Mouse (Mus musculus): ENCODE measurements around the gene Trim67.

The Trim67 gene

DNA sequence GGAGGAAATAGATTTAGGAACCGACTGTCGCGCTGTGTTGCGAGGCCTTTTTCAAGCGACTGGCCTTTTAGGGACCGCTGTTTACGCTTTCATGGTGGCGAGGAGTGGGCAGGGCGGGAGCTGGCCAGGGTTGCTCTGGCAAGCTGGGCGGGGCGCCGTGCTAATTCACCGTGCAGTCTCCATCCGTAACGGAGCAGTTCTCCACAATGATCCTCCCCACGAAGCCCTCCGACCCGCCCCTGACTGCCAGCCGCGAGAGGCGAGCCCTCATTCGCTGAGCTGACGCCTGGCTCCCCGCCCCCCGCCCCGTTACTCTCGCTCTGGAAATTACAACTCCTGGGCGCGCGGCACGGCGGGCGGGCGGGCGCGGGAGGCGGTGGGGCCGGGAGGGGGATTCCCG lies at the start of gene Trim67:
Gene Trim67 (plus strand): TSS at position 385 of the 400 bp plus-strand sequence.
- in situ Hi-C loops (cut with MboI, MseI), result no loop called here

DNA sequence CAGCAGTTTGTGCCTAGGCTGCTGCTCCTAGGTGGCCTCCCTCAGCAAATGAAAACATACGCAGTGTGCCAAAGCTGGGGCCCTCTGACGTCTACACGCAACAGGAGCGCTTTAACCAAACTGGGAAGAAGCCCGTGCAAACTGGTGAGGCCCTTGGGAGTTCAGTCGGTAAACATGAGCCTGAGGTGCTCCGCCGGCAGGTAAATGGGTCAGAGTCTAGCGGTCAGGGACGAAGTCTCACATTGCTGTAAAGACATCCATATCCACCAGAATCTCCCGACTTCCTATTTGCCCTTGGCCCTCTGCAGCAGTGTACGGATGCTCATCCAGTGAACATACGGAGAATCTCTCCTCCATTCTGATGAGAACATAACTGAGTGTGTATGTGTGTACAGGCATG lies 46.2 kb upstream of the Trim67 start:
- in situ Hi-C loops (cut with MboI, MseI), result no loop called here

DNA sequence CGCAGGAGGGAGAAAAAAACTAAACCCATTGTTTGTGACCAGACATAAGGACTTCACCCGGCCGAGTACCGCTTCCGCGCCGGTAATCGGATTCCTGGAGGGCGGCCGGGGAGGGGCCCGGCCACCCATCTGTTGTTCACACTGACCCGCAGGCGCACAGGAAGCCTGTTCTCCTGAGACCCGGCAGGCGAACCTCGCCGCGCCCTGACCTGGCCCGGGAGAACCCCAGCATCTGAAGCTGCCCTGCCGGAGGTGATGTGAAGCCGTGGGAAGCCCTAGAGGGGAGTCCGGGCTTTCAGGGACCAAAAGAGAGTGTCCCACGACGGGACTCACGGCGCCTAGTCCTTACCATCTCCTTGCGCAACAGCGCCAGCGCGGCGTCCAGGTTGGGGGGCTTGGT lies 41.7 kb upstream of the Trim67 start:
- in situ Hi-C loops (cut with MboI, MseI), result no loop called here

DNA sequence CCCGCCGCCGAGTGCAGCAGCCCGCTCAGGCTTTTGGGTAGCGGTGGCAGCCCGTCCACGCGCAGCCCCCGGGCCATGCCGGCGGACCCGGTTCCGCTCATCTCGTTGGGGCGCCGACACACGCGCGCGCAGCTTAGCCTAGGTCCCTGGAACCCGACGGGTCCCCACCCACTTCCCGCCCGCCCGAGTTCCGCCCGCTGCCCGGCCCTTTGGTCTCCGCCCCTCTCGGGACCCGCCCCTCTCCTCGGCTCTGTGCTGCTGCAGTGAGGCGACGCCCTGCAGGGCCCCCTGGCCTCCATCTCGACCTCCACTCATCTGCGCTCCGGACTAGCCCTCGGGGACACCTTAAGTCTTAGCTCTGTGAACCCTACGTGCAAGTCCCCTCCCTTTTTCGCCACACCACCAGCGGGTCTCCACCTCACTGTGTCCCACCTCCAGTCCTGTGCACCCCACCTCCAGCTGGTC lies 41.2 kb upstream of the Trim67 start, which contains the start of gene Fam89a:
Gene Fam89a (minus strand): TSS at position 124 of the 465 bp plus-strand sequence.
- in situ Hi-C loops (cut with MboI, MseI), result no loop called here

DNA sequence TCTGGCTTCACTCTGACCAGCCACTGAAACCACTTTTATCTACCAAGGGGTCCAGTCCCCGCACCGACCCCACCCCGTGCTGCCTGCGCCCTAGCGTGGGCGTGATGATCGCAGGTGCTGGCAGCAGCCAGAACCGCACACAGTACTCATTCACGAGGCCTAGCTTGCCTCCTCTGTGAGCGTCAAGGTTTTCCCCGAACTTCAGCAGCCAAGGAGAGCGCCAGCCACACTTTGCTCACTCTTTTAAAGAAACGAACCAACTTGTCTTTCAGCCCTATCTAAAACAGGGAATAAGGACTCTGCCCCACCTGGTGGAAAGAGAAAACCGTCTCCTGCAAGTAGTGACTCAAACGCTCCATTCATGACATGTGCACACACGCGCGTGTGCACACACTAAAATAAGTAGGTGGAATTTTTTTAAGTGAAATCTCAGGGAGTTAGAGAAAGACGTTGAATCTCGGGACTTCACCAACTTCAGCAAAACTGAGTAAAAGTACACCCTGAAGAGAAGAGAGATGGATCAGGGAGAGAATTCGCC lies 40.5 kb upstream of the Trim67 start:
- in situ Hi-C loops (cut with MboI, MseI), result no loop called here

DNA sequence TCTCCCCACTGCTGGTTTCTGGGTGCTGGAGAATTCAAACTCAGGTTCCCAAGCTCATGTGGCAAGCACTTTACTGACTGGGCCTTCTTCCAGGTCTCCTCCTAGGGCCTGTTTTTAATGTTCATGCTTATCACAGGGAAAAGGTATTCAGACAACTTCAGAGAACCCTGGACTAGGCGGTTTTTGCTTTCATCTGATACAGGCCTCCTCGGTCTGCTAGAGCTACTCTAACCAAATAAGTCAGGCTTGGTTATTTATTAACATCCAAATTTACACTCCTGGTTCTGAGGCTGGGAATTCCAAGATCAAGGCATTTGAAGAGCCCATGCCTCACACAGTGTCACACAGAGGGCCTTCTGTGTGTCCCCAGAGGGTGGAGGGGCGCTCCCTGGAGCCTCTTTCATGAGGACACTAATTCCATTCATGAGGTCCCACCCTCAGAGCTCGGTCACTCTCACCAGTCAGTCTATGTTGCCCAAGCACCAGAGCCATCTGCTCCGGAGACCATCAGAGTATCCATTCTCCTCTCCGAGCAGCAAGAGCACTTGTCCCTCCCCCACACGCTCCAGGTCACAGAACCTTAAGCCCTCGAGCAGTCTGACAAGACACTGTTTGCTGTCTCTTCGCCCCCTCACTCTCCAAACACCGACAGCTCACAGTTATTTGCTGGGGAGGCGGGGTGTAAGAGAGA lies 38.6 kb upstream of the Trim67 start:
- in situ Hi-C loops (cut with MboI, MseI), result no loop called here

DNA sequence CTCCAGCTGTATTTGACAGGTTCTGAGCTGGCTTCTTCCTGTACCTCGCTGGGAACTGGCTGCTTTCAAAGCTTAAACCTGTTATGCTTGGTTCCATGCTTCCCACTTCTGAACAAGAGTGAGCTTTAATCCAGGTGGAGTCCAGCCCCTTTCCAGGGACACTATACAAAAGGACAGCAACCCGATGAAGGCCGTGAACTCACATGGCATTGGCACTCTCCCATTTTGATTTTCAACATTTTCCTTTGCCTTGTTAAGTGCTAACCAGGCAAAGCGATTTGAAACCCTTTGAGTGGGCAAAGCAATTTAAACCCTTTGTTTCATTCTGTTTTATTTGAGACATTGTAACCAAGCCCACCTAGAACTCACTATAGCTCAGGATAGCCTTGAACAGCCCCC lies 38.1 kb upstream of the Trim67 start:
- in situ Hi-C loops (cut with MboI, MseI), result no loop called here

DNA sequence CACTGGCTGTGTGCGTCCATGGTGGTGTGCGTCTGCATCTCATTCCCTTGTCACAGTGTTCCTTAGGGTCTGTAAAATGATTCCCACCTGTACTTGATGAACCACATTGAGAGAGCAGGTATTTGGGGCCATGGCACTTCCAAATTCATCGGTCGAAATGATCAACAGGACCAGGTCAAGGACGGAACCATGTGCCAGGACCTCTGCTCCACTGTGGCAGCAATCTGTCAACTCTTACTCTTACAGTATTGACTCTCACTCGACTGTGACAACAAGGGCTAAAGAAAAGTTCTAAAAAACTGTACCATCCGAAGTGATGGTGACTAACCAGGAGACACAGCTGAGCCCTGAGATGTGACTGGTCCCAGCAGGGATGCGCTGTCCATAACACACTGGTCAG lies 37.4 kb upstream of the Trim67 start:
- in situ Hi-C loops (cut with MboI, MseI), result no loop called here

DNA sequence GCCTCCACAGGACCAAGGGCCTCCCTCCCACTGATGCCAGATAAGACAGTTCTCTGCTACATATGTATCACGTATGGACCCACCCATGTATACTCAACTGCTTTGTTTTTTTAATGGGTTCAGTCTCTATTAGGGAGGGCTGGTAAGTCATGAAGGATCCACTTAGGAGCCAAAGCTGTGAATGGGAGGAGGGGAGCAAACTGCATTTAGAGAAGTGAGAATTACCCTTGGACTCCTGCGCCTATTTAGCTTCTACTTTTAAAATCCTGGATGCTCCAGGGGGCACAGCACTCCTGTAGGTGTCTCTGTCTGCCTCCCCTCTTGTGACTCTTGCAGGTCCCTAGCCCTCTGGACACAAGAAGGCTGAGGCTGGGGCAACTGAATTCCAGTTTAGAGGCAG lies 36.7 kb upstream of the Trim67 start:
- in situ Hi-C loops (cut with MboI, MseI), result no loop called here

DNA sequence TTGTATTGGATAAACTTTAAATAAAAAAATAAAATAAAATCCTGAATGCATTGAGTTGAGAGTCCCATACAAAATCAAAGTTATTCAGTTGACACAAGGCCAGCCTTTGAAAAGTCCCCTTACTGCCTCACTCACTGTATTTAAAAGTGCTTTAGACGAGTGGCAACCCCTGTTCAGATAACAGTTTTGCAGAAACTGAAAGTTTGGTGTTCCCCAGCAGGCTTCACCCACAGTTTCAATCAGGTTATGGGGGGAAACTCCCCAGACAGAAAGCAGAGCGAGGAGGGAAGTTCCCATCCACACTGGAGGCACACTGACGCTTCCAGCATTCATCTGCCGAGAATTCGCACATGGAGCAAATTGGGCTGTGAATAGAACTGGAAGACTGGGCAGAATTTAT lies 36.3 kb upstream of the Trim67 start:
- in situ Hi-C loops (cut with MboI, MseI), result no loop called here

DNA sequence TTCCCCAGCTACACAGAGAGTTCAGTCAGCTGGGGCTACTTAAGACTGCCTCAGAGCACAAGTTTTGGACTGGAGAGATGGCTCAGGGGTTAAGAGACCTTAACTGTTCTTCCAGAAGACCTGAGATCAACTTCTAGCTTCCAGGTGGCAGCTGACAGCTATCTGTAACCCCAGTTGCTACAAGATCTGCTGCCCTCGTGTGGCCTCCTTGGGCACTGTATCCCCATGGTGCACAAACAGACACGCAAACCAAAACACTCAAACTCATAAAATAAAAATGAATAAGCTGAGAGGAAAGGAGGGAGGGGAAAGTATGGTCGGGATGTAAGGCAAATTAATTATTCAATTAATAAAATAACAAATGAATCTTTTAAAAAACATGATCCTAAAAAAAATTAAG lies 34.3 kb upstream of the Trim67 start:
- in situ Hi-C loops (cut with MboI, MseI), result no loop called here

DNA sequence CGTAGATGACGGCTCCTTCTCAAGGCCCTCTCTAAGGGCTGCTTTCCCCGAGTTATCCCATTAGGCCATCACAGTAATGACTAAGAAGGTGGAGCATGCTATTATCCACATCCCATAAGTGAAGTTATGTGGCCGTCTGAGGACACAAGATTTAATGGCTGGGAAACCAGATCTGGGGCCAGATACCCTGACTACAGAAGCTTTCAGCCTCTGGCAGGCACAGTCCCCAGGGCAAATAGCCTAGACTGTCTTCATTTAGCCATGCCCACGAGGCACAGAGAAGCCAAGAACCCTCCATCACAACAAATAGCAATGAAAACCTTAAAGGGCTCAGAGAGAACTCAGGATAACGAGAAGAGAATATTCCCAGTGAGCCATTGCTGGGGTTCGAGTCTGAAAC lies 29.8 kb upstream of the Trim67 start:
- in situ Hi-C loops (cut with MboI, MseI), result no loop called here

DNA sequence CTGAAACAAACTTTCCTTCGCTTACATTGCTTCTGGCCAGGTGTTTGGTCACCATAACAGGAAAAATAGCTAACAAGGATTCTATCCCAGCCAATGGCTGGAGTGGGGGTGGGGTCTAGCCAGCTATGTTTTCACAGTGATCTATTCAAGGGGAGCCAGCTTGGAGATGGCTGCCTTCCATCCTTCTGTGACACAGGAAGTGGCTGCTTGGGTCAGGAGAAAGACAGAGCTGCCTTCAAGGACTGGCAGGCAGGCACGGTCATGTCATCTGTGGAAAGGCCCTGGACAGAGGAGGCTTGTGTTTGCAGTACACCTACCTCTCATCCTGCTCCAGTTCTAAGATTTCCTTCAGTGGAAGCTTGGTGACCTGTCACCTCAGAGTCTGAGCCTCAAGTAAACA lies 20.5 kb upstream of the Trim67 start:
- in situ Hi-C loops (cut with MboI, MseI), result no loop called here

DNA sequence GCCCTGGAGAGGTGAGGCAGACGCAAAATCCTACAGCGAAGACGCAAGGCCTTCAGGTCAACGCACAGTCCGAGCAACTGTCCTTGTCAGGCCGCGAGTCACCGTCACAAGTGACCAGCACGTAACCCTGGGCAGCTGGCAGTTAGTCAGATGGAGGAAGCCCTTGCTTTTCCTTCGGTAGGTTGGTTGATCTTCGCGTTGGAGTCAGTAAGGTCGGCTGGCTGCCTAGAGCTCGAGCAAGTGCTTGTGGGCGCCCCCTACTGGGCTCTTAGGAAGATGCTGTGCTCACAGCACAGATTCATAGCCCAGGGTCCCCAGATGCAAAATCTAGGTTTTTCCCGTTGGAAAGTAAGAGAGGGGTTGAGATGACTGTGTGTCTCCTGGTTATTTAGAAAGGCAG lies 17.2 kb upstream of the Trim67 start:
- in situ Hi-C loops (cut with MboI, MseI), result no loop called here

DNA sequence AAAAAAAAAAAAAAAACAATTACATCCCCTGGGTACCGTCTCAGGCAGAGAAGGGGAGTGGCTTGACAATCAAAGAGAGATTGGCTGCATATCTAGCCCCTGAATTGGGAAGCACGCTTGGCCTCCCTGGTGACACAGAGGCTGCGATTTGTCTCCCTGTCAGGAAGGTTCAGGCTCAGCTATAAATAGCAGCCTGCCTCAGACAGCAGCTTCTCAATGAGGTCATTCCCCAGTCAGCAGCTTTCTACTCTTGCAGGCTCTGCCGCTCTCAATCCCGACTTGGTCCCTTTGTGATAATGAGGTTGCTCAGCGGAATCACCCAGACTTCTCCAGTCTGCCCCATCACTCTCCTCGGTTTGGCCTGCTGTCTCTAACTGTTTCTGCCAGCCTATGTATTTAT lies 12.7 kb upstream of the Trim67 start:
- in situ Hi-C loops (cut with MboI, MseI), result no loop called here

DNA sequence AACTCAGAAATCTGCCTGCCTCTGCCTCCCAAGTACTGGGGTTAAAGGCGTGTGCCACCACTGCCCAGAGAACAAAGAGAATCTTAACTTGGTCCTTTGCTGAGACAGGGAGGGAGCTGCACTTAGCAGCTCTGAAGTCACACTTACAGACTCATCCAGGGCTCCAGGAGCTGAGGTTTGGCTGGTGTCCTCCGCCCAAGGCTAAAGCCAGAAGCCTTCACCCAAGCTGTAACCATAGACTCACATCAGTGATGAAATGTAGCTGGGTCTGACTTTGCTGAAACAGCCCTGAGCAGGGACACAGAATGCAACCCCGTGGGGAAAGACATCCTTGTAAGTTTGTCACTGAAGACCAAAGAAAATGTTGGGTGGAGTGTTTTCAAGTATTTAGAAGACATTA lies 10.5 kb upstream of the Trim67 start:
- in situ Hi-C loops (cut with MboI, MseI), result no loop called here

DNA sequence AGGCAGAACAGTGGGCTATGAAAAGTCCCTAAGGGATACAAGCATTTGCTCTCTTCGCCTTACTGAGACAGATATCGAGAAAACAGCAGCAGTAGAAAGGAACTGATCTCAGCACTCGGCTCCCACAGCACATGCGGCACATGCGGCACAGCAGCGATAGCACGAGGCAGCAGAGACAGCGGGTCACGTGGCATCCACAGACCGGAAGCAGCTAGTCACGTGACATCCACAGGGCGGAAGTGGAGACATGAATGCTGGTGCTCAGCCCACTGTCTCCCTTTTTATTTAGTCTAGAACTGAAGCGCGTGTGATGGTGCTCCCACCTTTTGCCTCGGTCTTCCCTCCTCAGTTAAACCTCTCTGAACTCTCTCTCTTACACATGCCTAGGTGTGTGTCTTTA lies 9.7 kb upstream of the Trim67 start:
- in situ Hi-C loops (cut with MboI, MseI), result no loop called here

DNA sequence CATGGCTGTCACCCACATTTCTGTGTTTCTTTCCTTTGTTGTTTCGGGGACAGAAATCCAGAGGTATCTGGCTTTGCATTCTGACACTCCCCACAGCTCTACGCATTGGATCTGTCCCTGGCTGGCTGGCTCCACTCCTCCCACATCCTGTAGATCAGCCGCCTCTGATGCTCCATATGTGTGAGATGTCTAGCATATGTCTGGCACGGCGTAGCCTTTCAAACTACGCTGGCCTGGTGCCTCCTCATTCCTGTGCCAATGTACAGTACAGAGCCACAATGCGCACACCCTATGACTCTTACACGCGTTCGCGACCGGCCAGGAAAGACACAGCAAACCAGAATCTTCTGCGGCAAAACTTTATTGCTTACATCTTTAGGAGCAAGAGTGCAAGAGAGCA lies 8.3 kb upstream of the Trim67 start:
- in situ Hi-C loops (cut with MboI, MseI), result no loop called here

DNA sequence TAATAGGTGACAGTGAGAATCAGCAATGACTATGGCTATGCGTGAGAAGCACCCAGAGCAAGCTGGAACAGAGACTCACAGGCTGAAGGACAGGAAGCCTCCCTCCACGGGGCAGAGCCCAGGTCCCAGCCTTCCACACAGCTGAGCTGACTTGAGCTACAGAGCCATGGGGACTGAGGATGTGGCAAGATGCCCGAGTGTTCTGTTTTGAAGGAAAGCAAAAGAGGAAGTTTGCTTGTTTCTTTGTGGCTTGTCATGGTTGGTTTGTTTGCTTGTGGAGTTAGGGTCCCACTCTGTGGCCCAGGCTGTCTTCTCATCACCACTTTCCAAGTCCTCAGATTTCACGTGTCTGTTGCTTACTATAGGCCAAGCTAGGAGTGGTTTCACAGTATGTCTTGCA lies 2.2 kb upstream of the Trim67 start:
- in situ Hi-C loops (cut with MboI, MseI), result no loop called here

DNA sequence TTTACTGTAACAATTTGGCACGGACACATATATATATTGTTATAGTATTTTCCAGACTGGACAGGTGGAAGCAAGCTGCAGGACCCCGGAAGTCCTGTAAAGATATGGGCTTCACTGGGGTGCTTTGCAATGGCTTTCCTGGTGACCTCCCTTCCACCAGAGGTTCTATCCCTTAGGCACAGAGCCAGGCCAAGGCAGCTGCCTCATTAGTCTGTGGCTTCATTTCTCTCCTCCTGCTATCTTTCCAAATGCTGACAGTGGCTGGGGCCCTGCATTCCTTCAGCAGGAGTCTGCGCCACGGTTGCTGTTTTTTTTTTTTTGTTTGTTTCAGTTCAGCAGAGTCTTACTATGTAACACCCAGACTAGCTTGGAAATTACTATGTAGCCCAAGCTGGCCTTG lies 1.1 kb upstream of the Trim67 start:
- in situ Hi-C loops (cut with MboI, MseI), result no loop called here

DNA sequence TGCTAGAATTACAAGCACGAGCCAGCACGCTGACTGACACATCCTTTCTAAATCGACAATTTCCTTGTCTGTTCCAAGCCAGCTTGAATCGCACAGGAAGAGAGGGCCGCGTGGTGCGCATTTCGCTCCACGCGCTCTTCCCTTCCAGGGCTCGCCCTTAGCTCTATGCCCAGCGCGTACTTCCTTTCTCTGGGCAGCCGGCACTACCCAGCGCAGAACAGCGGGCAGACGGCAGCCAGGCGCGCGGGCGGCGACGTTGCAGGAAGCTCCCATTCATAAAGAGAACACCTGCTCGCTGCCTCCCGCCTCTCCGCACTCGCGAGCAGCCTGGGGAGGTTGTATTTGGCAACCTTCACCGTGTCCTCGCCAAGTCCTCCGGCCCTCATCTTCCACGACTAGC lies 706 bp upstream of the Trim67 start:
- in situ Hi-C loops (cut with MboI, MseI), result no loop called here

DNA sequence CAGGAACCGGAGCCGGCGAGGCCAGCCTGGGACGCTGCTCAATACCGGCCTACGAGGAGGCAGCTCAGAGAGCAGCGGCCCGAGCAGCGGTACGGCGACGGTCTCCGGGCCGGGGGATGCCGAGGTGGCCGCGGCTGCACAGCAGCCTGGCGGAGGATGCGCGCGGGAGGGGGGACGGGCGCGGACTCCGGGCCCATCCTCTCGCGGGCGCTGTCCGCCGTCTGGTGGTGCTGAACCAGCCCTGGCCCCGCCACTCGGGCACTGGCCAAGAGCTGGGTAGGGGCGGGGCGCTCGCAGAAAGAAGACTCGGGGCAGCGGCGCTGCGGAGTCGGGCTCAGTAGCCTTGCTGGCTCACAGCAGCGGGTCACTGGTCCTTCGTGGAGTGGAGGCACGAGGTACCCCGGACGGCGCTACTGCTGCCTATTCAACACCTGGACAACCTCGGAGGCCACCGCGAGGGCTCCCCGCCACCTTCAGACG lies 320 bp downstream of the Trim67 start:
- in situ Hi-C loops (cut with MboI, MseI), result no loop called here

DNA sequence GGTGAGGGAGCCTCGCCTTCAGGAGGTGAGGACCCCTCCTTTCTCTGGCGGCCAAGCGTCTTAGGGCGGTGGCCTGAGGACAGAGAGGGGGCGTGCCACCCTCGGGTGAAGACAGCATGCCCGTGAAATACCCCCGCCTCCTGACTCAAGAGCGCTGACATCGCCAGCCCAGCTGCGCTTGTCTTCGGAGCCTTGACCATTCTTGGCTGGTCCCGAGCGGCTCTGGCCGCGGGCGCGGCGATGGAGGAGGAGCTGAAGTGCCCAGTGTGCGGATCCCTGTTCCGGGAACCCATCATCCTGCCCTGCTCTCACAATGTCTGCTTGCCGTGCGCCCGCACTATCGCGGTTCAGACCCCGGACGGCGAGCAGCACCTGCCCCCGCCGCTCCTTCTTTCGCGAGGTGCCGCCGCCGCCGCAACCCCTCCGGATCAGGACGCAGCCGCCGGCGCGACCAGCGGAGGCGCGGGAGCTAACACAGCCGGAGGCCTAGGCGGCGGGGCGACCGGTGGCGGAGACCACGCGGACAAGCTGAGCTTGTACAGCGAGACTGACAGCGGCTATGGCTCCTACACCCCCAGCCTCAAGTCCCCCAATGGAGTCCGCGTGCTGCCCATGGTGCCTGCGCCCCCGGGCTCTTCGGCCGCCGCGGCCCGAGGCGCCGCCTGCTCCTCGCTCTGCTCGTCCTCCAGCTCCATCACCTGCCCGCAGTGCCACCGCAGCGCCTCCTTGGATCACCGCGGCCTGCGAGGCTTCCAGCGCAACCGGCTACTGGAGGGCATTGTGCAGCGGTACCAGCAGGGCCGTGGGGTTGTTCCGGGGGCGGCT lies 981 bp downstream of the Trim67 start:
- in situ Hi-C loops (cut with MboI, MseI), result no loop called here
